Mouse (Mus musculus) gastrocnemius, adult 18-20 months (tissue): ENCODE measurements at regions not wholly inside any gene's neighbourhood (a gene's known extent, or its start where the extent isn't known, plus 50 kb on each side); places are given as distances from the start of the nearest gene placed in this dataset.

ENCODE experiments used
- DNase-seq: peaks from one replicate; pipeline ENCODE4 v3.0.0; 2021; ENCODE audit warnings: low spot score

- DNase-seq, result no peak
These were observed 161.5 kb upstream of the Ghitm start for GRCm38 (mm10) chr14:37296531-37296930.

GRCm38 (mm10) chr14:37292084-37292860 is 157.2 kb upstream of the Ghitm start:
- DNase-seq, result no peak

GRCm38 (mm10) chr14:37284391-37284790 is 149.3 kb upstream of the Ghitm start:
- DNase-seq, result no peak

- no peak for DNase-seq
These were observed 144.3 kb upstream of the Ghitm start for GRCm38 (mm10) chr14:37279356-37279755.

- DNase-seq, result no peak
These were observed 141.9 kb upstream of the Ghitm start for GRCm38 (mm10) chr14:37276728-37277695.

GRCm38 (mm10) chr14:37272063-37272462 is 137.0 kb upstream of the Ghitm start:
- DNase-seq, result no peak

GRCm38 (mm10) chr14:37271015-37271933 is 136.2 kb upstream of the Ghitm start:
- DNase-seq, result no peak

- no peak for DNase-seq
These were observed 134.8 kb upstream of the Ghitm start for GRCm38 (mm10) chr14:37269920-37270319.

- peak; percentile 38 for DNase-seq
These were observed 103.6 kb upstream of the Ghitm start for GRCm38 (mm10) chr14:37238632-37239032.

- DNase-seq, result no peak
These were observed 102.1 kb upstream of the Ghitm start for GRCm38 (mm10) chr14:37237191-37237590.

- no peak for DNase-seq
These were observed 73.2 kb upstream of the Ghitm start for GRCm38 (mm10) chr14:37208256-37208655.

- no peak for DNase-seq
These were observed 54.7 kb upstream of the Ghitm start for GRCm38 (mm10) chr14:37189795-37190194.
